Mouse (Mus musculus) layer of hippocampus, postnatal 10 days (tissue): ENCODE results near the gene Adig. TPM values are rescaled to one million over a fixed set of nuclear protein-coding genes. Genes with fewer than 3 reads are reported as not detected.
A peak's percentile ranks its signal among the peaks of the same experiment; 100 is the strongest.

Experiments
- DNase-seq, 2 experiments: peaks; one replicate each; pipeline ENCODE4 v3.0.0; 2021; ENCODE audit warnings: low spot score in 2 of 2
- total RNA-seq, 2 experiments: library from RNA; stranded (reverse); gene quantifications; 2 replicates each; pipeline ENCODE4 v1.2.3; 2021

Gene Adig
- total RNA-seq, 2 experiments from 2014 or later = not detected

DNA sequence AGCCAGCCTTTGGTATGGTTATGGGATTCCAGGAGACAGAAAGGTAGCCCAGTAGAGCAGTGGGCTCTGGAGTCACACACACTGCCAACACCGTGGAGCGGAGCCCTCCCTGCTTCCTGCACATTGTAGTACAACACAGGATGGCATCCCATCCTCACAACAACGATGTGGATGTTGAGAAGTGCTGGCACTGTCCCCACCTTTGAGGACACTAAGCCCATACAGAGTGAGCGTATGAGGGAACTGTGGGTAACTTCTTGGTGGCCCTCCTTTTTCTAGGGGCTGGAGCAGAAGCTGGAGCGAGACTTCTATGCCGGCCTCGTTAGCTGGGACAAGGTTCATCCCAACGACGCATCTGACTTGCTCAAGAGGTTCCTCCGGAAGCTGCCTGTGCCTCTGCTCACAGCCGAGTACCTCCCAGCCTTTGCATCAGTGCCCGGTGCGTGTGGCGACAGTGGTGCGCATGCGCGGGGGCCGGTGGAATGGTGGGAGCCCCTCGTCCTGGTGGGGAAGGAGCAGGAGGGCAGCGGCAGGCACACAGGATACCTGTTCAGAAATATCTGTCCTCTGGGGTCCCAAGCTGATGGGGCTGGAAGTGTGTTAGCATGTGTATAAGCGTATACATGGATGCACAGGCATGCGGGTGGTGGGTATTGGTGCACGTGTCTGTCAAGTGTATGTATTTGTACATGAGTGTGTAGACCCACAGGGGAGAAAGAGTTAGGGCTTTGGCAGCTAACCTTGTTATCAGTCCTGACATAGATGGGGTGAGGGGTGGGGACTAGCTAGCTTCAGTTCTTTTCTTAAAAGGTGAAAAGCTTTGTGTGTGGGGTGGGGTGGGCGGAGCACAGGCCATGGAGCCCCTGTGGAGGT lies 37.3 kb downstream of the Adig start:
- no peak for DNase-seq

- DNase-seq = no peak
These were observed 38.9 kb downstream of the Adig start for GRCm38 (mm10) chr2:158541286-158541685.

- no peak for DNase-seq
These were observed 42.9 kb downstream of the Adig start for GRCm38 (mm10) chr2:158545266-158545665.

DNA sequence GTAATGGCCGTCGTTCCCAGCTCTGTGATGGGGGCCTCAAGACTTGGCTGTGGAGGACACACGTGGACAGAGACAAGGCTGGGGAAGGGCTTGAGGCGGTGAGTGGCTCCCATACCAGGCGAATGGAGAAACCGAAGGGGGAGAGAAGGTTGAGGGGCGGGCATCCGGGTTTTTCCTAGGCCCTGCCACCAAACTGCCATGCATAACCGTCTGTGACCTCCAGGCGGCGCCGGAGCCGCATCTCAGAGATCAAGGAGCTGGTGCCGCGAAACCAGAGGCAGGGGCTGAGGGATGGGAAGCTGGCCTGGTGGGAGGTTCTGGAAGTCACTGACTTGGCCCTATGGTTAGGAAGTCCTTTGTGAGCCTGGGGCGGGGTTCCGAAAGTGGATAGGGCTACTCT lies 44.3 kb downstream of the Adig start:
- DNase-seq = peak; percentile 86 to 89

GRCm38 (mm10) chr2:158550067-158550466 lies 47.7 kb downstream of the Adig start:
- peak; percentile 88 to 90 for DNase-seq

GRCm38 (mm10) chr2:158554366-158554765 lies 52.0 kb downstream of the Adig start:
- DNase-seq = no peak

GRCm38 (mm10) chr2:158555252-158555651 lies 52.8 kb downstream of the Adig start:
- no peak for DNase-seq

DNA sequence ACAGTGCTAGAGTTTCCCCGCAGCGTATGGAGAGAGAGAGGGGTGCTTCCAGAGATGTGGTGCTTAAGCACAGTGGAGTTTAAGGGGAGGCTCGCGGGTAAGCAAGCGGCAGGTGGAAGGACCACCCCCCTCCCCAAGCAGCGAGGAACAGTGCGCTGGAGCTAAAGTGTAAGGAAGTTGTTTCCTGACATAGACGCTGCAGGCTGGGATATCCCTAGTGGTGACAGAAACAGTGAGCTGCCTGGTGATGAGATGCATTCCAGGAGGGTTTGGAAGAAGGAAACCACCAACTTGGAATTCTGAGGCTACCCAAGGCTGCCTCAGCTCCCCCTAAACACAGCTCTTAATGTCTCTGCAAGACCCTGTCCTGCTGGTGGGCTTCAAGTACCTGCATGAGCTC lies 53.4 kb downstream of the Adig start:
- DNase-seq = no peak

DNA sequence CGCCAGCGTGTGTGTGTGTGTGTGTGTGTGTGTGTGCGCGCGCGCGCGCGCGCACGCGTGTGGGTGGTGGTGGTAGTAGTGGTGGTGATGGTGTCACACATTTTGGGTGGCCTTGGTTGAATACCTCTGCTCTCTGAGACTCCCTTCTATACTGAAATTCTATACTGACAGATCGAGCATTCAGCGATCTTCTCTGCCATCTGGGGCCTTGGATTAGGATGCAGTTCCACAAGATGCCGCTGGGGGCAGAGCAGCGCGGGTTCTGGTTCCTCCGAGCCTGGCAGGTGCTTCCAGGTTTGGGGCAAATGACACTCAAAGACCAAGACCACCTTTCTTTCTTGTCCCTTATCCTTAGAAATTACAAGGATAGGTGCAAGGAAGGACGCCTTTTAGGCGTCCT lies 53.8 kb downstream of the Adig start:
- peak; percentile 88 to 89 for DNase-seq

- DNase-seq = peak in 1 of 2 experiments; percentile 37
These were observed 54.3 kb downstream of the Adig start for GRCm38 (mm10) chr2:158556750-158557149.

Other genes with a start within 250 kb of the Adig start
- gene Bpi, start 244.5 kb upstream of the Adig start, total RNA-seq = not detected
- 1 to 10 TPM; 2.6 to 4.3 TPM for gene Lbp, start 196.1 kb upstream of the Adig start, total RNA-seq
- gene Snhg11, start 127.0 kb upstream of the Adig start, total RNA-seq = 100 to 1,000 TPM; 459 to 580 TPM
- 10 to 100 TPM; 73.8 to 82.2 TPM for gene Ralgapb, start 92.8 kb upstream of the Adig start, total RNA-seq
- gene Arhgap40, start 10.2 kb downstream of the Adig start, total RNA-seq = under 1 TPM in 1 of 2 experiments, not detected in 1; 0.38 TPM
- gene Slc32a1, start 108.2 kb downstream of the Adig start, total RNA-seq = 10 to 100 TPM; 60.0 to 68.6 TPM
- 10 to 100 TPM; 10.3 to 11.9 TPM for gene Actr5, start 122.3 kb downstream of the Adig start, total RNA-seq
- 10 to 100 TPM; 63.1 to 68.0 TPM for gene Ppp1r16b, start 162.8 kb downstream of the Adig start, total RNA-seq